Mouse (Mus musculus): ENCODE measurements at regions not wholly inside any gene's neighbourhood (a gene's known extent, or its start where the extent isn't known, plus 50 kb on each side); places are given as distances from the start of the nearest gene placed in this dataset.
A peak's percentile ranks its signal among the peaks of the same experiment; 100 is the strongest.
"Not testable (repeated sequence)": the region's sequence is repeated elsewhere in the genome, so short reads cannot be mapped to it uniquely, and the experiment has no call there.

- Histone ChIP-seq H3K4me3 (ENCODE audit: low read depth, low read length) (no peak overlapping the region), H3K27me3 (ENCODE audit: control insufficient read depth, insufficient read depth, low read length) (no peaks in the 10 kb centered on the region), H3K9ac (ENCODE audit: low read length) (no peak overlapping the region), H3K36me3 (ENCODE audit: control insufficient read depth, insufficient read depth, low read length) (no peaks in the 10 kb centered on the region), H3K4me2 (ENCODE audit: low read depth, low read length, severe bottlenecking) (no peak overlapping the region), H3K9me3 (ENCODE audit: control insufficient read depth, low read length) (no peaks in the 10 kb centered on the region), H3K4me1 (replicated peaks; ENCODE audit: control insufficient read depth, insufficient read depth, low read length) (no peaks in the 10 kb centered on the region), H3K27ac (ENCODE audit: low read depth, low read length) (no peak overlapping the region)
- DNase-seq (ENCODE audit: low spot score) (no peak), ATAC-seq (replicated peaks; ENCODE audit: low FRiP score) (no peak)
- 81% methylated on average over 4 of the region's 4 CpGs for WGBS
Observed at GRCm38 (mm10) chr10:14875216-14875615, 157.2 kb upstream of the Gje1 start.

GRCm38 (mm10) chr10:14861241-14861640 lies 143.2 kb upstream of the Gje1 start:
- no peaks in the 10 kb centered on the region for H3K27me3 ChIP-seq (ENCODE audit: control insufficient read depth, insufficient read depth, low read length)
- H3K36me3 ChIP-seq (ENCODE audit: control insufficient read depth, insufficient read depth, low read length): no peaks in the 10 kb centered on the region
- WGBS: 53% methylated on average over 3 of the region's 3 CpGs
- H3K9ac ChIP-seq (ENCODE audit: low read length): no peak overlapping the region
- no peaks in the 10 kb centered on the region for H3K9me3 ChIP-seq (ENCODE audit: control insufficient read depth, low read length)
- H3K4me3 ChIP-seq (ENCODE audit: low read depth, low read length): no peak overlapping the region
- ATAC-seq (replicated peaks; ENCODE audit: low FRiP score): peak; percentile 42
- DNase-seq (ENCODE audit: low spot score): no peak
- H3K27ac ChIP-seq (ENCODE audit: low read depth, low read length): no peak overlapping the region
- no peaks in the 10 kb centered on the region for H3K4me1 ChIP-seq (replicated peaks; ENCODE audit: control insufficient read depth, insufficient read depth, low read length)
- H3K4me2 ChIP-seq (ENCODE audit: low read depth, low read length, severe bottlenecking): no peak overlapping the region

DNA sequence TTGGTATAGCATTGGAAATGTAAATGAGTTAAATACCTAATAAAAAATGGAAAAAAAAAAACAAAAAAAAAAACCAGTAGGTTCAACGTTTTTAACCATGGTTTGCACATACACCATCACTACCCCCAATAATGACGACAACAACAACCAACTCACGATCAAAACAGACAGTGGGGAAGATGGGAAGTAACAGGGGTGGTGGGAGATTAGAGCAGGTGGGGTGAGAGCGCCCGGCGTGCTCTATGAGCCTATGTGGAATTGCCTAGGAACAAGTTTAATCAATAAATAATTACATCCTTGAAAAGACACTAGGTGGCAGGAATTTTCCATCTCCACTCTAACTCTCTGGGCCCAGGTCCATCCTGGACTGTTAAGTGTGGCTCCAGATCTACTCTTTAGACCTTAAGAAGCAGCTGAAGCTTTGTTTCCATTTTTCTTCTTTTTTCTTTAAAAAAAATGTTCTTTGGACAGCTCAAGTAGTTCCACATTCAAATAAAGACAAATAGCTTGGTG lies 142.2 kb upstream of the Gje1 start:
- 83% methylated on average over 6 of the region's 6 CpGs for WGBS
- H3K9ac ChIP-seq (ENCODE audit: low read length): no peak overlapping the region
- no peaks in the 10 kb centered on the region for H3K4me1 ChIP-seq (replicated peaks; ENCODE audit: control insufficient read depth, insufficient read depth, low read length)
- no peak overlapping the region for H3K4me2 ChIP-seq (ENCODE audit: low read depth, low read length, severe bottlenecking)
- no peak overlapping the region for H3K27ac ChIP-seq (ENCODE audit: low read depth, low read length)
- no peak overlapping the region for H3K4me3 ChIP-seq (ENCODE audit: low read depth, low read length)
- DNase-seq (ENCODE audit: low spot score) (no peak), ATAC-seq (replicated peaks; ENCODE audit: low FRiP score) (no peak)
- H3K36me3 ChIP-seq (ENCODE audit: control insufficient read depth, insufficient read depth, low read length): no peaks in the 10 kb centered on the region
- H3K27me3 ChIP-seq (ENCODE audit: control insufficient read depth, insufficient read depth, low read length): no peaks in the 10 kb centered on the region
- no peaks in the 10 kb centered on the region for H3K9me3 ChIP-seq (ENCODE audit: control insufficient read depth, low read length)

- not testable (repeated sequence) for H3K27ac ChIP-seq (ENCODE audit: low read depth, low read length)
- 90% methylated on average over 3 of the region's 3 CpGs for WGBS
Observed at GRCm38 (mm10) chr10:14846601-14847000, 128.6 kb upstream of the Gje1 start.

GRCm38 (mm10) chr10:14845058-14845457 lies 127.0 kb upstream of the Gje1 start:
- Histone ChIP-seq H3K36me3 (ENCODE audit: control insufficient read depth, insufficient read depth, low read length) (no peaks in the 10 kb centered on the region), H3K4me1 (replicated peaks; ENCODE audit: control insufficient read depth, insufficient read depth, low read length) (no peaks in the 10 kb centered on the region), H3K4me2 (ENCODE audit: low read depth, low read length, severe bottlenecking) (no peak overlapping the region), H3K9ac (ENCODE audit: low read length) (no peak overlapping the region), H3K4me3 (ENCODE audit: low read depth, low read length) (no peak overlapping the region), H3K9me3 (ENCODE audit: control insufficient read depth, low read length) (no peaks in the 10 kb centered on the region), H3K27ac (ENCODE audit: low read depth, low read length) (no peak overlapping the region), H3K27me3 (ENCODE audit: control insufficient read depth, insufficient read depth, low read length) (no peaks in the 10 kb centered on the region)
- ATAC-seq (replicated peaks; ENCODE audit: low FRiP score): no peak
- 85% methylated on average over 2 of the region's 2 CpGs for WGBS
- no peak for DNase-seq (ENCODE audit: low spot score)

More at GRCm38 (mm10) chr10:14846601-14847000, 128.6 kb upstream of the Gje1 start:
- H3K36me3 ChIP-seq (ENCODE audit: control insufficient read depth, insufficient read depth, low read length); H3K4me1 ChIP-seq (replicated peaks; ENCODE audit: control insufficient read depth, insufficient read depth, low read length); H3K9me3 ChIP-seq (ENCODE audit: control insufficient read depth, low read length); H3K4me2 ChIP-seq (ENCODE audit: low read depth, low read length, severe bottlenecking); DNase-seq (ENCODE audit: low spot score); H3K9ac ChIP-seq (ENCODE audit: low read length); H3K27me3 ChIP-seq (ENCODE audit: control insufficient read depth, insufficient read depth, low read length); H3K4me3 ChIP-seq (ENCODE audit: low read depth, low read length); ATAC-seq (replicated peaks; ENCODE audit: low FRiP score): not testable (repeated sequence)
